Mouse (Mus musculus): ENCODE data around the gene Flnc. TPM values are rescaled to one million over a fixed set of nuclear protein-coding genes. Genes with fewer than 3 reads are reported as not detected.

Flnc gene
- 0.15 and 0.38 TPM in 2 replicates for polyA plus RNA-seq (2021; fragmentation: Nextera tagmentation)
- long read RNA-seq, experiment 1: 0 reads
- long read RNA-seq, experiment 2, partial matches to known transcripts: 1 of 1 reads
- long read RNA-seq, experiment 2, other reads (novel, unspliced or antisense): 0 of 1 reads

GRCm38 (mm10) chr6:29433038-29433803, at the start of gene Flnc:
Gene Flnc, plus strand, starts transcription at chr6:29433256.

GRCm38 (mm10) chr6:29388052-29388518, 45.0 kb upstream of the Flnc start, which contains the start of gene Opn1sw:
Gene Opn1sw, minus strand, starts transcription at chr6:29388468.

DNA sequence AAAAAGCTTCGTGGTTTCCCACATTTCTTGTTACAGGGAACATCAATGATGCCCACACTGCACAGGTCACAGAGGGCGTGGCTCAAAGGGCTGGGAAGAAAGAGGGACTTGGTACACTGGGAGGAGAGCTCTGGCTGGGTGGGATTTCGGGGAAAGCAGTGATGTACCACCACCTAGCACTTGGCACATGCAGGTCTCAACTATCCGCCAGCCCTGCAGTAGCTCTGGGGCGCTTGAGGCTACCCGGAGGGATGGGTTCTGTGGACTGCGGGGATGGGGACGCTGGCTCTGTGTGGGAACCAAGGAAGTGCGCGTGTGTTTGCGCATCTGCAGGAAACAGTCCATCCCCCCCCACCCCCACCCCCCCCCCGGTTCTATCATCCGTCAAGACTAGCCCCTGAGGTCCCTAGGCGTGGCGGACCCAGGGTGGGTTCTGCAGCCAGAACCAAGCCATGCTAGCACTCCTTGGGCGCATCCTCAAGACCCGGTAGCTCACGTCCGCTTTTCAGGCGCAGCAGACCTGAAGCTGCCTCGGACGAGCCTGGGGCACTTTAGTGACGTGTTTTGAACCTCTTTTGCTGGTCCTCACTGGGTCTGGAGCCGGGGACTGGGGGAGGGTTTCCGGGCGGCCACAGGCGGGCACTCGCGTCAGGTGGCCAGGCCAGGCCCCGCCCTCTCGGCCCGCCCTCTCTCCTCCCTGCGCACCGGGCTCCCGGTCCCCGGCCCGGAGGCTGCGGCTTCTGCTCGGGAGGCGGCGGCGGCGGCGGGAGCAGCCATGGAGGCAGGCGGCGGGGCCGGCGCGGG, 36.9 kb upstream of the Flnc start, which contains the start of gene Ccdc136:
Ccdc136 (plus strand) TSS at position 400 of the 804 bp plus-strand sequence.

GRCm38 (mm10) chr6:29467583-29468354, 34.7 kb downstream of the Flnc start, which contains the start of gene Atp6v1f:
Gene Atp6v1f, plus strand, starts transcription at chr6:29467718.

DNA sequence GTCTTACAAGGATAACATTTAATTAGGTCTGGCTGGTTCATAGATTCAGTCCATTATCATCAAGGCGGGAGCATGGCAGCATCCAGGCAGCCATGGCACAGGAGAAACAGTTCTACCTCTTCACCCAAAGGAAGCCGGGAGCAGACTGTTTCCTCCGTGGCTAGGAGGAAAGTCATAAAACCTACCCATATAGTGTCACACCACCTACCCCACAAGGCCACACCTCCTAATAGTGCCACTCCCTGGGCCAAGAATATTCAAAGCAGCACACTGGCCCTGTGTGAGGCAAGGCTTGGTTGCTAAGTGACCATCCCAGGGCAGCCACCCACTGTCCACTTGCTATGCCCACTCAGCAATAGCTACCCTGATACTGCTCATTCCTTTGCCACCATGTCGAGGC, 38.1 kb downstream of the Flnc start, which contains the start of gene Atp6v1fnb:
Atp6v1fnb (plus strand) TSS at position 301 of the 400 bp plus-strand sequence.

GRCm38 (mm10) chr6:29507447-29508309, 74.6 kb downstream of the Flnc start, which contains the start of gene Kcp:
Gene Kcp, minus strand, starts transcription at chr6:29507952.

Small RNAs within 50 kb of the gene (microRNA-seq; reads per million reads assigned to microRNA genes)
- gene Gm26220 (0.64 reads per million), gene Gm44354 (not detected)

Other genes with a start within 250 kb of the Flnc start
- gene Impdh1, start 216.9 kb upstream of the Flnc start, polyA plus RNA-seq (2021; fragmentation: Nextera tagmentation): 9.8 and 10.5 TPM in 2 replicates
- gene Hilpda, start 160.8 kb upstream of the Flnc start, polyA plus RNA-seq (2021; fragmentation: Nextera tagmentation): 16.1 and 17.6 TPM in 2 replicates
- 0.33 TPM in 1 of 2 replicates, not detected in the other for gene Fam71f2, start 153.7 kb upstream of the Flnc start, polyA plus RNA-seq (2021; fragmentation: Nextera tagmentation)
- gene Fam71f1, start 114.1 kb upstream of the Flnc start, polyA plus RNA-seq (2021; fragmentation: Nextera tagmentation): not detected in 2 replicates
- 26.1 and 30.7 TPM in 2 replicates for gene Calu, start 85.2 kb upstream of the Flnc start, polyA plus RNA-seq (2021; fragmentation: Nextera tagmentation)
- 0.10 TPM in 1 of 2 replicates, not detected in the other for gene Opn1sw, start 44.8 kb upstream of the Flnc start, polyA plus RNA-seq (2021; fragmentation: Nextera tagmentation)
- 17.3 and 20.4 TPM in 2 replicates for gene Ccdc136, start 36.9 kb upstream of the Flnc start, polyA plus RNA-seq (2021; fragmentation: Nextera tagmentation)
- gene Atp6v1f, start 34.5 kb downstream of the Flnc start, polyA plus RNA-seq (2021; fragmentation: Nextera tagmentation): 819 and 842 TPM in 2 replicates
- not detected in 2 replicates for gene Atp6v1fnb, start 38.2 kb downstream of the Flnc start, polyA plus RNA-seq (2021; fragmentation: Nextera tagmentation)
- gene Kcp, start 74.7 kb downstream of the Flnc start, polyA plus RNA-seq (2021; fragmentation: Nextera tagmentation): 0.40 and 0.84 TPM in 2 replicates
- 2.7 TPM in 2 replicates for gene Irf5, start 93.4 kb downstream of the Flnc start, polyA plus RNA-seq (2021; fragmentation: Nextera tagmentation)
- gene Tnpo3, start 176.6 kb downstream of the Flnc start, polyA plus RNA-seq (2021; fragmentation: Nextera tagmentation): 31.7 and 32.8 TPM in 2 replicates